Mouse (Mus musculus): ENCODE results near the gene Gas6.

Gene Gas6

GRCm38 (mm10) chr8:13504894-13505674 is 10.8 kb upstream of the Gas6 start:
- DNase-seq, result no peak

DNA sequence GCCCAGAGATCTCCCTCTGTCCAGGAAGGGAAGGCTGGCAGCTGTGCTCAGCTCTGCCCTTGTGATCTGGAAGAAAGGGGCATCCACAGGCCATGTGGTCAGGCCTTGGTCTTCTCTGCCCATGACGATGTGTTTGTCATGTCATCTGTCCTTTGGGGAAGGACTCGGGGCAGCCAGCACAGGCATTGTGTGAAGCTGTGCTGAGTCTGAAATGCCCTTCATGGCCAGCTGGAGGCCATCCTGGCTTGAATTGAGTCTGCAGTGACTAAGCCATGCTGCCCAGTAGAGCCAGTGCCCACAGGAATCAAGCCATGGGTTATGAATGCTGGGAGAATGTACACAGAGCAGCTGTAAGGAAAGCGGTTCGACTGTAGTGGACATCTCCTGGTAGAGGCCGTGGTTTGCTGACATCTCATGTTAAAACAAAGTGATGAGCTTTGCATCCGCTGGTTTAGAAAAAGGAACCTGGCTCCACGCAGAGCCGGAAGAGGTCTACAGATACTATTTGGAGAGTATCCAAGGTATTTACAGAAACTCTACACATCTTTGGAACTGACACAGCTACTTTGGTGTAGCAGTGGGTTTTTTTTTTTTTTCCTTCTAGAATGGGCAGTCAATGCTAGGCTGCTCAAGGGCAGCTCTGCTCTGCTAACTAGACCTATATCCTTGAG is 9.8 kb upstream of the Gas6 start:
- DNase-seq, result peak; percentile 52

- no peak for DNase-seq
Measured at GRCm38 (mm10) chr8:13501221-13501620, 6.9 kb upstream of the Gas6 start.

- DNase-seq, result no peak
Measured at GRCm38 (mm10) chr8:13493011-13493410, 1.3 kb downstream of the Gas6 start.

GRCm38 (mm10) chr8:13492198-13492995 is 1.9 kb downstream of the Gas6 start:
- DNase-seq, result no peak

DNA sequence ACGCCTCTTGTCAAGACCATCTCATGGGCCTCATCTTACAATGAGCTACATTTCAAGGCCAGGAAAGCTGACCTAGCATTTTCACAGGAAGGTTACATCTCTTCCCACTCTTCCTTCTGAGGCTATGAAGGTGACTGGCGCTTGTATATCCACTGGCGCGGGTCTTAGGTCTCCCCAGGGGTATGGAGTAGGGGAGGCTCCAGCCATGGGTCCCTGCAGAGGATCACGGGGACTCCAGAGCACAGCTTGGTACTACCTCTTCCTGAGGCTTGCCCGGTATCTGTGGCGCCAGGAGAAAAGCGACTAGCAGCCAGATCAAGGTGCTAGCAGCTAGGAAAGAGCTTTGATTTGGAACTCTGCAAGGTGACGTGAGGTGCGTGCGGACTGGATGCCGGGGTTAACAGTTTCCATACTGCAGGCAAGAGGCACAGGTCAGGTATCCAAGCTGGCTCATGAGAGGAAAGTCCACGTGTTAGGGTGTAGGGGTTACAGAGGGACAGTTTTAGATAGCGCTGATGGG is 2.7 kb downstream of the Gas6 start:
- no peak for DNase-seq

- DNase-seq, result no peak
Measured at GRCm38 (mm10) chr8:13489986-13490910, 4.0 kb downstream of the Gas6 start.

DNA sequence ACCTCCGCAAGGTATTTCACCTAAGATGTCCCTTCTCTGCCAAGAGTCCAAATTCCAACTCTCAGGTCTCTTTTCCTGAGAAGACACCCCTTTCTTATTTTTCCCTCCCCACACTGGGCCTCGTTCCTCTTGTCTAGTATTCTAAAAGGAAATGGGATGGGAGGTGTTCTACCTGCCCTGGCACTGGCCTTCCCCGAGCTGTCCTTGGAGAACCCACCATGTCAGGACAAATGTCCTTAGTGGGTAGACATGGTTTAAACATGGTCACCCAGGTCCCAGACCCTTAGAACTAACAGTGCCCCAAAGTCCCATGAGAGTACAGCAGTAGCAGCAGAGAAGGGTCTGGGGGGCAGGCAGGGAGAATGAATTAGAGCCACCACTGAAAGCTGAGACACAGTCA is 4.9 kb downstream of the Gas6 start:
- no peak for DNase-seq

- DNase-seq, result no peak
Measured at GRCm38 (mm10) chr8:13483191-13483590, 11.1 kb downstream of the Gas6 start.

GRCm38 (mm10) chr8:13482101-13482801 is 12.0 kb downstream of the Gas6 start:
- DNase-seq, result no peak

GRCm38 (mm10) chr8:13481596-13481995 is 12.7 kb downstream of the Gas6 start:
- no peak for DNase-seq

DNA sequence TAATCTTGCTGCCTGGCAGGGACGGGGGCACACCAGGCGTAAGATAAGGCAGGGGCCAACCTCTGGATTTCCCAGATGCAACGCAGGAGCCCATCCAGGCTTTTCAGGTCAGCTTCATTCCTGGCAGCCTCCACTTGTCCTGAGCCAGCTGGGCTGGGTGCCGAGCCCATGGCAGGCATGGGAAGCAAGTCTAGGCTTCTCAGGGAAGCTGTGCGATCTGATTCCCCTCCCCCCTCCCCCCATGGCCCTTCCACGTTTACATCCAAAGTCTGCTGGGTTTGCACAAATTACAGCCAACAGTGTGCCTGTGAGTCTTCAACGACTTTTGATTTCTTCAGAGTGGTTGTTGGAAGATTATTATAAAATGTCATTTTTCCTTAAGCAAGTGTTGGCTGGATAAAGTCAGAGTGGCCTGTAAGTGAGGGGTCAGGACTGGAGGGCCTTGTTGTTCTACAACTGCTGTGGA is 13.2 kb downstream of the Gas6 start:
- DNase-seq, result no peak

DNA sequence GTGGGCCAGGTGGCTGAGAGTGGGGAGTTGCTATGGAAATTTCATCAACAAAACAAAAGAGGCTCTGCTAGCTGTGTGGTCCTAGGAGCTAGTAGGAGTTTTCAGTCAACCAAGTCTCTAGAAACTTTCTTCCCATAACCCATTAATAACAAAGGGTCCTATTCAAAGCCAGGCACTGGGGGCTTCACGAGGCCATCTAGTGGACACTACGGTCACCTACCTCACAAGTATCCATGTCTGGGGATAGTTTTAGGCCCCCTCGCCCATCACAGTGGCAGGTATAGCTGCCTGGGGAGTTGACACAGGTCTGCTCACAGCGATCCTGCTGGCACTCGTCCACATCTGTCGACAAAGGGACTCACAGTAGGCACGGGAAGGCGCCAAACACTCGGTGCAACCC is 18.4 kb downstream of the Gas6 start:
- peak; percentile 39 for DNase-seq

DNA sequence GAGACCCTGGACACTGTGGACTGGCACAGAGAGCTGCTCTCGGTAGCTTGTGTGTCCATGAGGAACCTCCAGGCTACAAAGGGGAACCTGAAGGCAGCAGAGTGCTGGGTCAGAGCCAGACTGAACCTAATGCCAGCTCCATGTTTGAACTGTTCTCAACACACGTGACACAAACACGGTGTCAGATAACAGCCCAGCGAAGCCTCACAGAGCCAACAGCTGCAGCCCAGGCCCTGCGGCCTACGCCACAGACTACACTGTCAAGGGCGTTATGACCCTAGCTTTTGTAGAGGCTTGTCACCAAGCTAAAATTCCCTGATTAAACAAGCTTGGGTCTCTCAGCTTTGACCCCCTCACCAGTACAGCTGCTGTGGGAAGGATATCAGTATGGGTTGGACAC is 22.0 kb downstream of the Gas6 start:
- DNase-seq, result no peak

DNA sequence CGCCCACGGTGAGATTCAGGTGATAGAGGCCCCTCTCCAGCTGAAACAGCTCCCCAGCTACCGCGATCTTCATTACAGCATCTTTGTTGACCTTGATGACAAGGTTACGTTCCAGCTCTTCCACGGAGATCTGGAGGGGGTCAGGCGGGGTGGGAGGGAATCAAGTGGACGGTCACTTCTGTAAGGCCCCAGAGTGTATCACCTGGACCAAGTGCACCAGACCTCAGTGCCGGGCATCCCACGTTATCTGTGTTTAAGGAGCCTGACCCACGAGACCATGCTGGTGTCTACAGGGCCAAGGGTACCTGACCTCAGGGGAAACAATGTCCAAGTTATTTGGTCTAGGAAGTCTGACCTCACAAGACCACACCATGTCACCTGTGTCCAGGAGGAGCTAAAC is 22.8 kb downstream of the Gas6 start:
- DNase-seq, result no peak

- DNase-seq, result no peak
Measured at GRCm38 (mm10) chr8:13468737-13469136, 25.6 kb downstream of the Gas6 start.

DNA sequence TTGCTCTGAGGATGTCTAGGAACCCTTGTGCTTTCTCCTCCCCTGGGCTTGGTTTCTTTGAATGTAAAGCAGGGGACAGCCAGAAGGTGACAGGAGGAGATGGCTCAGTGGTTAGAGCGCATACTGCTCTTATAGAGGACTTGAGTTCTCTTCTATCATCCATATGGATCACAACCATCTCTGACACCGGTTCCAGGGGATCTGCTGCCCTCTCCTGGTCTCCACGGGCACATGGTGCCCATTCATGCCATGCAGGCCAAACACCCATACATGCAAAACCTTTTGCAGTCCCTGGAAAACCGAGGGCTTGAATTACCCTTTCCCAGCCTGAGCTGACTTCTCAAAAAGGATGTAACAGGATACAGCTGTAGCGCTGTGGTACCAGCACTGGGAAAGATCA is 27.3 kb downstream of the Gas6 start:
- DNase-seq, result no peak

- no peak for DNase-seq
Measured at GRCm38 (mm10) chr8:13465324-13465723, 29.0 kb downstream of the Gas6 start.

GRCm38 (mm10) chr8:13462392-13462791 is 31.9 kb downstream of the Gas6 start:
- DNase-seq, result no peak

DNA sequence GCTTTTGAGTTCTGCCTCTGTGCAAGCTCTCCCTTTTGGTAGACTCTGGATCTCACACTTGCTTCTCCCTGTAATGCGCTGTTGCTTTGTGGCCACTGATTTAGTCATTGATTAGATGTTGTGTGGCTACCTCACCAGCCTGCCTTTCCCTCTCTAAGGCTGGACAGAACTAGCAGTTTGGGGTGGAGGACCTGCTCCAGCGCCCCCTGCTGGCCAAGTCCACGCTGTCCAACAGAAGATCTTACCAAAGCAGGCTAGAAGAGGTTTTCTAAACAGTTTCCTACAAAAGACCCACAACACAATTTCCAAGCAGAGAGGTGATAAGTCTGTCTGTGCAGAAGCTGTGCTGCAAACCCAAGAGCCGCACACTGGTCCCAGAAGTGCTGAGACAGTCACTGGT is 32.4 kb downstream of the Gas6 start:
- DNase-seq, result peak; percentile 60

DNA sequence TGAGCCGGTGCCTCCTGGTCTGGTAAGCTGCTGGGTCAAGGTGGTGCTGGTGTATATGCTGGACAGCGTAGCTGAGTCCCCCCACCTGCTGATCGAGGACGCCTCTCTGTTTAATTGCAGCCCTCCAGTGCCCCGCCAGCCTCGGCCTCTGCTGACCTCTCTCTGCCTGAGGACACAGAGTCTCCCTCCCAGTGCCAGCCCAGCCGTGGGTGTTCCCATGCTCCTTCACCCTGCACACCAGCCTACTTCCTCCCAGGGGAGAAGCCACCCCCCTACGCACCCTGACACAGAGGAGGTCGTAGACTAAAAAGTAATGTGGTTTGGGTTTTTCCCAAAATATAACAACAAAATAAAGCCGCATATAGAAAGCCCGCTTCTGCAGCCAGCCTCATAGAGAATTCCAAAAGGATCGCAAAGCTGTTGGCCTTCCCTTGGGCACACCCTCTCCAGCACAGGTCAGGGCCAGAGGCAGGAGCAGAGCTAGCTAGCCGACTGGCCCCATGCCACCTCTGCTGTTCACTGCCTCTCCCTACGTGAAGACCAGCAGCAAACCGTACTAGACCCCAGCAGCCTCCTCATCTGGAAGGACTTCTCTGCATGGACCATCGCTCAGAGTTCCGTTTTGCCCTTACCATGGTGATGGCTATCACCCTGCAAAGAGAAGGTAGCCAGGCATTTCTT is 33.1 kb downstream of the Gas6 start:
- DNase-seq, result no peak

All from layer of hippocampus, adult 9-11 months (tissue).